Mouse (Mus musculus): ENCODE results near the gene Camk1d. TPM values are rescaled to one million over a fixed set of nuclear protein-coding genes. Genes with fewer than 3 reads are reported as not detected.

Gene Camk1d
- total and polyA plus RNA-seq, 3 experiments, result 4.6 to 12.4 (median 4.8) TPM

DNA sequence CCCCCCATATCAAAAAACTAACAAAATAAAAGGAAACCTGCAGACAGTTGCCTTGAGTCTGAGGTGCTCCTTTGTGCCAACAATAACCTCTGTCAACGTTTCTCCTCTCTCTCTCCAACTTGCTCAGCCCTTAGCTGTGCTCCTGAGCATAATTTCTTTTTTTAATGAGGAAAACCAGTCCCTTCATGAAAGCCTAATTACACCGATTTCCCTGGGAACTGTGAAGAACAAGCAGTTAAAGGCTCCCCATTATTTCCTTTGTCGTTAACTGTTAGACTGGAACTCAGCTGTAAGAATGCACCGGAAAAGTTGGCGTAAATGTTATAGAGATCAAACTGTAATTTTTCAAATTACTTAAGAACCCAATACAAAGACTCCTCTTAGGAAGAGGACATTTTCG lies 316.3 kb downstream of the Camk1d start:
- H3K27ac ChIP-seq (ENCODE audit: insufficient read depth, low read depth), result no peak overlapping the region
- H3K9me3 ChIP-seq (replicated peaks; ENCODE audit: low read length), result peaks cover 2% of the 10 kb centered on the region
- dilution Hi-C loops (cut with MboI; ENCODE audit: extremely low pct_ligation_motif_present, extremely low pct_unique_long_range_greater_than_20kb, low sequenced_read_pairs), result no loop called here
- no peak overlapping the region for H3K4me3 ChIP-seq (replicated peaks in 1 of 3; ENCODE audit: low read depth in 2 of 3, low read length in 2 of 3, poor library complexity in 1 of 3)
- H3K4me2 ChIP-seq (ENCODE audit: insufficient read depth, low read depth, poor library complexity, severe bottlenecking), result no peak overlapping the region
- H3K9ac ChIP-seq (ENCODE audit: insufficient read depth, low read depth), result no peak overlapping the region
- peaks cover 29 to 70% of the 10 kb centered on the region in 2 experiments for H3K4me1 ChIP-seq (ENCODE audit: control insufficient read depth in 1 of 2, insufficient read depth in 2 of 2)
- H3K79me2 ChIP-seq (replicated peaks; ENCODE audit: control insufficient read depth, extremely low read depth, insufficient read depth, poor library complexity, severe bottlenecking), result no peaks in the 10 kb centered on the region
- no peak for DNase-seq (ENCODE audit: extremely low read depth)
- no peaks in the 10 kb centered on the region for H3K27me3 ChIP-seq (replicated peaks)
- peaks cover 0 to 3% of the 10 kb centered on the region in 2 experiments for H3K36me3 ChIP-seq (replicated peaks in 1 of 2; ENCODE audit: control insufficient read depth in 1 of 2, insufficient read depth in 1 of 2, low read length in 1 of 2)
- TF ChIP-seq MXI1 (IDR thresholded peaks at IDR 0.05; ENCODE audit: low read depth, low read length) (no peak), MEF2A (IDR thresholded peaks at IDR 0.05; ENCODE audit: borderline replicate concordance, low read depth, low read length) (no peak), E2F4 (IDR thresholded peaks at IDR 0.05; ENCODE audit: insufficient replicate concordance, low read depth, low read length) (no peak), NELFE (IDR thresholded peaks at IDR 0.05; ENCODE audit: low read depth, low read length) (no peak), JUN (IDR thresholded peaks at IDR 0.05; ENCODE audit: insufficient read depth, low read depth, low read length) (no peak), CHD1 (IDR thresholded peaks at IDR 0.05; ENCODE audit: low read depth, low read length) (no peak), MAX (IDR thresholded peaks at IDR 0.05; ENCODE audit: low read length) (no peak)
- in situ Hi-C loops (cut with MboI; ENCODE audit: low pct_ligation_motif_present, low pct_unique_long_range_greater_than_20kb, low sequenced_read_pairs), result loop anchor here (25.0 kb wide), 1 partner anchor 486 kb away; the partner anchor contains the start of gene Phyh

- H3K9ac ChIP-seq (ENCODE audit: insufficient read depth, low read depth), result no peak overlapping the region; the same call in 1 of the 2 replicates
- H3K4me1 ChIP-seq (ENCODE audit: control insufficient read depth in 1 of 2, insufficient read depth in 2 of 2), result peaks cover 27 to 70% of the 10 kb centered on the region in 2 experiments
- TF ChIP-seq JUN (IDR thresholded peaks at IDR 0.05; ENCODE audit: insufficient read depth, low read depth, low read length) (0 out of 2 replicates have a peak, but pooled peaks have one; percentile 8), IRF4 (IDR thresholded peaks at IDR 0.05; ENCODE audit: low read depth, low read length) (peak; percentile 38; the same call in 1 of the 2 replicates), NRF1 (IDR thresholded peaks at IDR 0.05; ENCODE audit: low read depth, low read length) (no peak), ZMIZ1 (IDR thresholded peaks at IDR 0.05; ENCODE audit: low read depth, low read length) (no peak), MEF2A (IDR thresholded peaks at IDR 0.05; ENCODE audit: borderline replicate concordance, low read depth, low read length) (peak; percentile 79), BHLHE40 (IDR thresholded peaks at IDR 0.05; ENCODE audit: low read depth, low read length) (peak; percentile 71), ELF1 (IDR thresholded peaks at IDR 0.05; ENCODE audit: low read depth, low read length) (no peak)
- dilution Hi-C loops (cut with MboI; ENCODE audit: extremely low pct_ligation_motif_present, extremely low pct_unique_long_range_greater_than_20kb, low sequenced_read_pairs) (no loop called here), in situ Hi-C loops (cut with MboI; ENCODE audit: low pct_ligation_motif_present, low pct_unique_long_range_greater_than_20kb, low sequenced_read_pairs) (loop anchor here (25.0 kb wide), 1 partner anchor 485 kb away; the partner anchor contains the start of gene Phyh)
- peaks cover 0 to 3% of the 10 kb centered on the region in 2 experiments for H3K36me3 ChIP-seq (replicated peaks in 1 of 2; ENCODE audit: control insufficient read depth in 1 of 2, insufficient read depth in 1 of 2, low read length in 1 of 2)
- no peaks in the 10 kb centered on the region for H3K27me3 ChIP-seq (replicated peaks)
- H3K4me3 ChIP-seq (replicated peaks in 1 of 3; ENCODE audit: low read depth in 2 of 3, low read length in 2 of 3, poor library complexity in 1 of 3), result no peak overlapping the region
- H3K4me2 ChIP-seq (ENCODE audit: insufficient read depth, low read depth, poor library complexity, severe bottlenecking), result 0 out of 2 replicates have a peak overlapping the region, but pooled peaks have one; percentile 7
- DNase-seq (ENCODE audit: extremely low read depth), result no peak
- no peaks in the 10 kb centered on the region for H3K79me2 ChIP-seq (replicated peaks; ENCODE audit: control insufficient read depth, extremely low read depth, insufficient read depth, poor library complexity, severe bottlenecking)
- H3K9me3 ChIP-seq (replicated peaks; ENCODE audit: low read length), result peaks cover 2% of the 10 kb centered on the region
- no peak overlapping the region for H3K27ac ChIP-seq (ENCODE audit: insufficient read depth, low read depth)
Observed at GRCm38 (mm10) chr2:5397468-5397867, 316.8 kb downstream of the Camk1d start.
